Mouse (Mus musculus) liver, adult 2 months (tissue): ENCODE measurements around the gene Zfp423. TPM values are rescaled to one million over a fixed set of nuclear protein-coding genes. Genes with fewer than 3 reads are reported as not detected.
A peak's percentile ranks its signal among the peaks of the same experiment; 100 is the strongest.

ENCODE experiments used
- DNase-seq: peaks from one replicate; pipeline ENCODE4 v3.0.0-alpha.2; 2011; ENCODE audit warnings: low read depth, low spot score; ENCODE audit errors: extremely low read depth
- H3K27ac ChIP-seq: fragments of 200-500 bp; replicated peaks from 2 replicates; pipeline ENCODE4 v1.5.1; 2012; ENCODE audit warnings: low read depth, mild to moderate bottlenecking, control low read depth, inconsistent platforms, low read length; ENCODE audit not compliant: insufficient read depth
- H3K27me3 ChIP-seq: fragments of 200-500 bp; 2 replicates; pipeline ENCODE4 v1.6.1; 2012; ENCODE audit warnings: mild to moderate bottlenecking, moderate library complexity, low read length, inconsistent platforms; ENCODE audit not compliant: control insufficient read depth, insufficient read depth
- H3K36me3 ChIP-seq: fragments of 200-500 bp; 2 replicates; pipeline ENCODE4 v1.6.1; 2012; ENCODE audit warnings: low read length, inconsistent platforms; ENCODE audit not compliant: control insufficient read depth, insufficient read depth
- H3K4me1 ChIP-seq: fragments of 200-500 bp; 2 replicates; pipeline ENCODE4 v1.6.1; 2011; ENCODE audit warnings: low read length; ENCODE audit not compliant: control insufficient read depth, insufficient read depth
- H3K4me3 ChIP-seq: fragments of 200-500 bp; 2 replicates; pipeline ENCODE4 v1.5.1; 2011; ENCODE audit warnings: low read depth, mild to moderate bottlenecking, control low read depth, low read length, moderate library complexity; ENCODE audit not compliant: insufficient read depth
- H3K79me2 ChIP-seq: fragments of 200-500 bp; 2 replicates; pipeline ENCODE4 v1.6.1; 2012; ENCODE audit warnings: inconsistent platforms, mild to moderate bottlenecking, low read length, moderate library complexity; ENCODE audit not compliant: control insufficient read depth, insufficient read depth
- H3K9ac ChIP-seq: fragments of 200-500 bp; 2 replicates; pipeline ENCODE4 v1.6.1; 2012; ENCODE audit warnings: low read depth, mild to moderate bottlenecking, control low read depth, inconsistent platforms, low read length
- CTCF ChIP-seq: fragments of 200-500 bp; IDR thresholded peaks from 2 replicates; pipeline ENCODE4 v1.5.1; 2011; ENCODE audit warnings: low read depth, low read length, control low read depth
- POLR2A ChIP-seq: fragments of 200-500 bp; IDR thresholded peaks from 2 replicates; pipeline ENCODE4 v1.6.1; 2011; ENCODE audit warnings: low read length, control low read depth; ENCODE audit not compliant: insufficient read depth; ENCODE audit errors: extremely low read depth
- WGBS: fragments of 180-500 bp; shearing (Covaris S2); methylation state at CpG from one replicate; pipeline ENCODE4 v1.1.7; 2018; 5-methylcytosine and 5-hydroxymethylcytosine counted together
- polyA plus RNA-seq: library from polyadenylated mRNA; depleted of rRNA; stranded (reverse); fragments of >200 nt; gene quantifications from 2 replicates; pipeline ENCODE4 v1.2.3, GENCODE M21; 2012
- total RNA-seq: library from RNA; depleted of rRNA; stranded (reverse); fragments of >200 nt; gene quantifications from 2 replicates; pipeline ENCODE4 v1.2.3, GENCODE M21; 2014

The Zfp423 gene
- total and polyA plus RNA-seq, 2 experiments, result 0.18 to 0.31 TPM

- DNase-seq, result no peak
- no peaks in the 10 kb centered on the region; the same call in 1 of the 2 replicates for H3K4me1 ChIP-seq
- WGBS, result 74% methylated on average over 6 of the region's 6 CpGs
- no peak overlapping the region for H3K27ac ChIP-seq
- H3K79me2 ChIP-seq, result no peaks in the 10 kb centered on the region
- H3K4me3 ChIP-seq, result no peak overlapping the region
- no peaks in the 10 kb centered on the region for H3K36me3 ChIP-seq
- H3K27me3 ChIP-seq, result no peaks in the 10 kb centered on the region
- TF ChIP-seq CTCF, result no peak
- TF ChIP-seq POLR2A, result no peak
- H3K9ac ChIP-seq, result no peak overlapping the region
These were observed 36.9 kb downstream of the Zfp423 start for GRCm38 (mm10) chr8:87922446-87922845.

- DNase-seq, result no peak
- Histone ChIP-seq H3K4me3 (no peak overlapping the region), H3K4me1 (no peaks in the 10 kb centered on the region), H3K36me3 (no peaks in the 10 kb centered on the region), H3K27me3 (no peaks in the 10 kb centered on the region), H3K27ac (no peak overlapping the region), H3K9ac (no peak overlapping the region), H3K79me2 (no peaks in the 10 kb centered on the region)
- 58% methylated on average over 5 of the region's 5 CpGs for WGBS
- TF ChIP-seq CTCF, result no peak
- no peak for TF ChIP-seq POLR2A
These were observed 41.4 kb downstream of the Zfp423 start for GRCm38 (mm10) chr8:87918004-87918403.

DNA sequence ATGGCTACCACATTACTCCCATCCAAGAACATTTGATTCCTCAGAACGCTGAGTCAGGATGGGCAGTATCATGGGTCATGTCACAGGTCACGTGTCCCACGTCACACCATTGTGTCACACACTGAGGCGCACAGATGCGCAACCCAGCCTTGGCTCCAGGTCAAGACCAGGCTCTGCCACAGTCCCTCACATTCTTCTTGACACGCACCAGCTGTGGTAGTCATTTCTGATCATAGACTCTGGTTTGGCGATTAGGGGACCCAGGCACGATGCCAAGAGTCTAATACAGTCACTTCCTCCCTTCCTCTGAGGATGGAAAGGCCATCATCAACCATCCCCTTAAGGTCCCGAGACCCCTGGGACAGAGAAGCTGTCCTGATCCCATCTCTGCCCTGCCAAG is 43.6 kb downstream of the Zfp423 start:
- Histone ChIP-seq H3K27ac (no peak overlapping the region), H3K79me2 (no peaks in the 10 kb centered on the region), H3K4me3 (no peak overlapping the region), H3K27me3 (no peaks in the 10 kb centered on the region), H3K4me1 (no peaks in the 10 kb centered on the region), H3K9ac (no peak overlapping the region), H3K36me3 (no peaks in the 10 kb centered on the region)
- no peak for DNase-seq
- 72% methylated on average over 9 of the region's 9 CpGs for WGBS
- TF ChIP-seq CTCF, result no peak

- H3K27me3 ChIP-seq, result no peaks in the 10 kb centered on the region
- H3K4me3 ChIP-seq, result no peak overlapping the region
- no peak overlapping the region for H3K27ac ChIP-seq
- 63% methylated on average over 6 of the region's 6 CpGs for WGBS
- H3K9ac ChIP-seq, result no peak overlapping the region
- no peaks in the 10 kb centered on the region for H3K36me3 ChIP-seq
- no peaks in the 10 kb centered on the region for H3K79me2 ChIP-seq
- no peak for TF ChIP-seq POLR2A
- no peak for TF ChIP-seq CTCF
- no peaks in the 10 kb centered on the region for H3K4me1 ChIP-seq
- peak; percentile 19 for DNase-seq
These were observed 45.0 kb downstream of the Zfp423 start for GRCm38 (mm10) chr8:87914247-87914967.

- TF ChIP-seq POLR2A, result no peak
- TF ChIP-seq CTCF, result no peak
- DNase-seq, result no peak
- Histone ChIP-seq H3K9ac (no peak overlapping the region), H3K79me2 (no peaks in the 10 kb centered on the region), H3K4me1 (no peaks in the 10 kb centered on the region), H3K4me3 (no peak overlapping the region), H3K27me3 (no peaks in the 10 kb centered on the region), H3K36me3 (no peaks in the 10 kb centered on the region), H3K27ac (no peak overlapping the region)
- WGBS, result 83% methylated on average over 2 of the region's 2 CpGs
These were observed 50.5 kb downstream of the Zfp423 start for GRCm38 (mm10) chr8:87908940-87909339.

DNA sequence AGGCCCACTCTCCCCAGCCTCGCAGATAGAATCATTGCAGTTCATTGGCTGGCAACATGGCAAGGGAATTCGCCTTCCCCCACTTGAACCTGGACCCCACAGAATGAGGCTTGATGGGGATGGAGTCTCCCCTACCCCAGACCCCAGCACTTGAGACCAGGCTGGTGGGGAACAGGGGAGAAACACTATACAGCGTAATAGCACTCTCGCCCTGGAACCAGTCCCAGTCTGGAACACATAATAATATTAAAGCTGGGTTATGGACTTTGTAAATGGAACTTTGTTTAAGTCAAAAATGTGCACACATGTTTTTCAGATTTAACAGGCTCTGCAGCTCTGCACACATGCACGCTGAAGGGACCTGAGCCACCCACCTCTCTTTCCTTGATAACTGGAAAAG is 54.0 kb downstream of the Zfp423 start:
- Histone ChIP-seq H3K4me3 (no peak overlapping the region), H3K36me3 (no peaks in the 10 kb centered on the region), H3K9ac (no peak overlapping the region), H3K27ac (no peak overlapping the region), H3K4me1 (no peaks in the 10 kb centered on the region), H3K79me2 (no peaks in the 10 kb centered on the region), H3K27me3 (no peaks in the 10 kb centered on the region)
- TF ChIP-seq POLR2A (no peak), CTCF (no peak)
- no peak for DNase-seq
- WGBS, result 91% methylated on average over 5 of the region's 5 CpGs
